Comparison of ENCODE assay signal across 7 mouse cellular contexts in genomic region chr2:163472466-163472851, GRCm38 (mm10). TPM values are rescaled to one million over a fixed set of nuclear protein-coding genes. Genes with fewer than 3 reads are reported as not detected.
DNase-seq lines count a peak whose midpoint lies in the region; ATAC-seq lines count a peak whose summit lies in the region.

Fitm2 (minus strand) TSS chr2:163472629.

- no peaks in the 10 kb centered on the region for H3K4me1 ChIP-seq in embryonic facial prominence, embryonic 11.5 days (ENCODE audit: control insufficient read depth, insufficient read depth, low read length)
- peaks cover 3% of the 10 kb centered on the region; the same call in 1 of the 2 replicates for H3K4me1 ChIP-seq in limb, embryonic 11.5 days (ENCODE audit: control insufficient read depth, insufficient read depth, low read length)
- H3K4me1 ChIP-seq in midbrain, embryonic 14.5 days (ENCODE audit: control insufficient read depth, insufficient read depth, low read length) = peaks cover 7% of the 10 kb centered on the region

- no peaks in the 10 kb centered on the region for H3K27me3 ChIP-seq in embryonic facial prominence, embryonic 11.5 days (ENCODE audit: control insufficient read depth, insufficient read depth, low read length)
- H3K27me3 ChIP-seq in limb, embryonic 11.5 days (ENCODE audit: control insufficient read depth, insufficient read depth, low read length) = no peaks in the 10 kb centered on the region
- H3K27me3 ChIP-seq in midbrain, embryonic 14.5 days (ENCODE audit: control insufficient read depth, insufficient read depth, low read length) = no peaks in the 10 kb centered on the region

- H3K36me3 ChIP-seq in embryonic facial prominence, embryonic 11.5 days (replicated peaks; ENCODE audit: control insufficient read depth, insufficient read depth, low read depth, low read length) = no peaks in the 10 kb centered on the region
- H3K36me3 ChIP-seq in limb, embryonic 11.5 days (ENCODE audit: control insufficient read depth, insufficient read depth, low read length) = peaks cover 4% of the 10 kb centered on the region; the same call in 1 of the 2 replicates
- H3K36me3 ChIP-seq in midbrain, embryonic 14.5 days (ENCODE audit: control insufficient read depth, insufficient read depth, low read length) = peaks cover 23% of the 10 kb centered on the region

- WGBS in embryonic facial prominence, embryonic 11.5 days = under 1% methylated on average over 29 of the region's 30 CpGs
- 0% methylated on average over 30 of the region's 30 CpGs for WGBS in limb, embryonic 11.5 days
- WGBS in midbrain, embryonic 14.5 days = under 1% methylated on average over 30 of the region's 30 CpGs

- H3K27ac ChIP-seq in embryonic facial prominence, embryonic 11.5 days (replicated peaks; ENCODE audit: low read depth, low read length) = peak within 1 kb of the TSS; percentile 13; the same call in 1 of the 2 replicates
- H3K27ac ChIP-seq in limb, embryonic 11.5 days (replicated peaks; ENCODE audit: low read depth, low read length) = no peak within 1 kb of the TSS
- peak within 1 kb of the TSS; percentile 80 for H3K27ac ChIP-seq in midbrain, embryonic 14.5 days (replicated peaks; ENCODE audit: low read depth, low read length)

- H3K4me3 ChIP-seq in embryonic facial prominence, embryonic 11.5 days (ENCODE audit: low read depth, low read length) = peak within 1 kb of the TSS; percentile 85
- peak within 1 kb of the TSS; percentile 83 for H3K4me3 ChIP-seq in limb, embryonic 11.5 days (ENCODE audit: low read depth, low read length)
- H3K4me3 ChIP-seq in midbrain, embryonic 14.5 days (replicated peaks; ENCODE audit: low read depth, low read length) = peak within 1 kb of the TSS; percentile 78

- H3K9ac ChIP-seq in embryonic facial prominence, embryonic 11.5 days (replicated peaks; ENCODE audit: low read length) = peak within 1 kb of the TSS; percentile 82
- H3K9ac ChIP-seq in limb, embryonic 11.5 days (ENCODE audit: low read length) = peak within 1 kb of the TSS; percentile 79
- peak within 1 kb of the TSS; percentile 85 for H3K9ac ChIP-seq in midbrain, embryonic 14.5 days (replicated peaks; ENCODE audit: low read length)

- H3K9me3 ChIP-seq in embryonic facial prominence, embryonic 11.5 days (replicated peaks; ENCODE audit: control insufficient read depth, low read length) = no peaks in the 10 kb centered on the region
- H3K9me3 ChIP-seq in limb, embryonic 11.5 days (ENCODE audit: control insufficient read depth, low read length) = no peaks in the 10 kb centered on the region
- H3K9me3 ChIP-seq in midbrain, embryonic 14.5 days (ENCODE audit: control insufficient read depth, low read length) = no peaks in the 10 kb centered on the region

- ATAC-seq in embryonic facial prominence, embryonic 11.5 days (replicated peaks; ENCODE audit: insufficient number of reproducible peaks, low FRiP score, low TSS enrichment, low read depth) = peak; percentile 95
- peak; percentile 92 for ATAC-seq in limb, embryonic 11.5 days (ENCODE audit: insufficient number of reproducible peaks, low FRiP score, low TSS enrichment, low read depth)
- ATAC-seq in midbrain, embryonic 14.5 days (ENCODE audit: low FRiP score, low TSS enrichment) = peak; percentile 95

- peak; percentile 98 for DNase-seq in adrenal gland, postnatal 14 days
- DNase-seq in embryonic facial prominence, embryonic 11.5 days (ENCODE audit: low spot score) = peak; percentile 97
- peak; percentile 99 for DNase-seq in heart, adult 11 months
- DNase-seq in kidney, adult 18-20 months = peak; percentile 98
- DNase-seq in limb, embryonic 11.5 days (ENCODE audit: low spot score) = peak; percentile 98
- peak; percentile 98 for DNase-seq in midbrain, embryonic 14.5 days
- DNase-seq in spleen, adult 18-20 months = peak; percentile 89 to 94

- H3K4me2 ChIP-seq in embryonic facial prominence, embryonic 11.5 days (ENCODE audit: low read depth, low read length) = peak within 1 kb of the TSS; percentile 79
- peak within 1 kb of the TSS; percentile 88 for H3K4me2 ChIP-seq in limb, embryonic 11.5 days (ENCODE audit: low read depth, severe bottlenecking)
- H3K4me2 ChIP-seq in midbrain, embryonic 14.5 days (ENCODE audit: low read length) = peak within 1 kb of the TSS; percentile 86

RNA-seq across cellular contexts. Expression of gene Fitm2, which starts in this region (rescaled TPM):
- 82.3 and 91.4 TPM in 2 replicates for total RNA-seq in adrenal gland, postnatal 14 days (2021)
- polyA plus RNA-seq in embryonic facial prominence, embryonic 11.5 days (2014; fragmentation: Nextera tagmentation; extraction: Ambion mirVana) = 9.0 and 9.7 TPM in 2 replicates
- polyA plus RNA-seq in limb, embryonic 11.5 days (2014; fragmentation: Nextera tagmentation; extraction: Ambion mirVana) = 9.5 and 9.6 TPM in 2 replicates
- polyA plus RNA-seq in midbrain, embryonic 14.5 days (2014; fragmentation: Nextera tagmentation; extraction: Ambion mirVana) = 13.0 and 13.6 TPM in 2 replicates
